Mouse (Mus musculus) heart, embryonic 16.5 days (tissue): ENCODE measurements at regions not wholly inside any gene's neighbourhood (a gene's known extent, or its start where the extent isn't known, plus 50 kb on each side); places are given as distances from the start of the nearest gene placed in this dataset.

Source experiments
- ATAC-seq: fragments of 200-750 bp; cut with Nextera tagmentation; replicated peaks from 2 replicates; pipeline ENCODE4 v1.8.0; 2017; ENCODE audit warnings: moderate number of reproducible peaks; ENCODE audit not compliant: insufficient read depth, low FRiP score; ENCODE audit errors: extremely low read depth
- H3K27ac ChIP-seq: fragments of 300-500 bp; sonication (generic); 2 replicates; pipeline ENCODE4 v1.5.1; 2014; ENCODE audit warnings: mild to moderate bottlenecking, low read length, control low read depth, moderate library complexity
- H3K27me3 ChIP-seq: fragments of 300-500 bp; sonication (generic); 2 replicates; pipeline ENCODE4 v1.6.1; 2014; ENCODE audit warnings: low read length, mixed read lengths; ENCODE audit not compliant: control insufficient read depth, insufficient read depth
- H3K36me3 ChIP-seq: fragments of 300-500 bp; sonication (generic); 2 replicates; pipeline ENCODE4 v1.6.1; 2014; ENCODE audit not compliant: control insufficient read depth, insufficient read depth
- H3K4me1 ChIP-seq: fragments of 300-500 bp; sonication (generic); 2 replicates; pipeline ENCODE4 v1.6.1; 2014; ENCODE audit warnings: low read length, mixed read lengths; ENCODE audit not compliant: control insufficient read depth, insufficient read depth
- H3K4me2 ChIP-seq: fragments of 300-500 bp; sonication (generic); 2 replicates; pipeline ENCODE4 v1.6.1; 2014; ENCODE audit warnings: low read depth, mild to moderate bottlenecking, control low read depth, low read length
- H3K4me3 ChIP-seq: fragments of 300-500 bp; sonication (generic); 2 replicates; pipeline ENCODE4 v1.5.1; 2014; ENCODE audit warnings: mild to moderate bottlenecking, control low read depth, low read length
- H3K9ac ChIP-seq: fragments of 300-500 bp; sonication (generic); 2 replicates; pipeline ENCODE4 v1.6.1; 2014; ENCODE audit warnings: low read length, control low read depth
- H3K9me3 ChIP-seq: fragments of 300-500 bp; sonication (generic); replicated peaks from 2 replicates; pipeline ENCODE4 v1.6.1; 2016; ENCODE audit warnings: low read length; ENCODE audit not compliant: control insufficient read depth
- WGBS: fragments of 180-500 bp; shearing (Covaris S2); extraction: QIAGEN DNeasy Blood & Tissue Kit; methylation state at CpG from one replicate; pipeline ENCODE4 v1.1.7; 2014; 5-methylcytosine and 5-hydroxymethylcytosine counted together

GRCm38 (mm10) chrX:166694219-166694618 is 108.7 kb upstream of the Egfl6 start:
- no peak for ATAC-seq
- no peaks in the 10 kb centered on the region for H3K36me3 ChIP-seq
- H3K4me3 ChIP-seq = no peak overlapping the region
- 63% methylated on average over 3 of the region's 3 CpGs for WGBS
- H3K27me3 ChIP-seq = no peaks in the 10 kb centered on the region
- H3K4me2 ChIP-seq = no peak overlapping the region
- H3K9me3 ChIP-seq = no peaks in the 10 kb centered on the region
- H3K27ac ChIP-seq = no peak overlapping the region
- no peaks in the 10 kb centered on the region for H3K4me1 ChIP-seq
- no peak overlapping the region for H3K9ac ChIP-seq

- no peak for ATAC-seq
- H3K4me3 ChIP-seq = no peak overlapping the region
- no peaks in the 10 kb centered on the region for H3K36me3 ChIP-seq
- H3K9ac ChIP-seq = no peak overlapping the region
- no peaks in the 10 kb centered on the region for H3K4me1 ChIP-seq
- no peak overlapping the region for H3K4me2 ChIP-seq
- H3K27me3 ChIP-seq = no peaks in the 10 kb centered on the region; the same call in 1 of the 2 replicates
- WGBS = 69% methylated on average over 3 of the region's 3 CpGs
- no peaks in the 10 kb centered on the region for H3K9me3 ChIP-seq
- H3K27ac ChIP-seq = no peak overlapping the region
Measured at GRCm38 (mm10) chrX:166688779-166689178, 103.3 kb upstream of the Egfl6 start.

GRCm38 (mm10) chrX:166673404-166673803 is 87.9 kb upstream of the Egfl6 start:
- H3K36me3 ChIP-seq = no peaks in the 10 kb centered on the region
- H3K27ac ChIP-seq = no peak overlapping the region
- no peak for ATAC-seq
- no peak overlapping the region for H3K9ac ChIP-seq
- no peaks in the 10 kb centered on the region for H3K27me3 ChIP-seq
- no peaks in the 10 kb centered on the region for H3K4me1 ChIP-seq
- H3K4me2 ChIP-seq = no peak overlapping the region
- WGBS = 57% methylated on average over 3 of the region's 3 CpGs
- H3K9me3 ChIP-seq = no peaks in the 10 kb centered on the region; the same call in 1 of the 2 replicates
- H3K4me3 ChIP-seq = no peak overlapping the region

GRCm38 (mm10) chrX:166672617-166673016 is 87.1 kb upstream of the Egfl6 start:
- Histone ChIP-seq H3K4me2 (no peak overlapping the region), H3K36me3 (no peaks in the 10 kb centered on the region), H3K9ac (no peak overlapping the region), H3K9me3 (no peaks in the 10 kb centered on the region; the same call in 1 of the 2 replicates), H3K27ac (no peak overlapping the region), H3K4me1 (no peaks in the 10 kb centered on the region), H3K4me3 (no peak overlapping the region), H3K27me3 (no peaks in the 10 kb centered on the region)
- 68% methylated on average over 1 of the region's 1 CpGs for WGBS
- ATAC-seq = no peak

GRCm38 (mm10) chrX:166671853-166672252 is 86.3 kb upstream of the Egfl6 start:
- WGBS = 91% methylated on average over 4 of the region's 4 CpGs

GRCm38 (mm10) chrX:166666304-166666703 is 80.8 kb upstream of the Egfl6 start:
- Histone ChIP-seq H3K4me3 (no peak overlapping the region), H3K36me3 (no peaks in the 10 kb centered on the region), H3K4me2 (no peak overlapping the region), H3K9me3 (no peaks in the 10 kb centered on the region), H3K4me1 (peaks cover 4% of the 10 kb centered on the region; the same call in 1 of the 2 replicates), H3K27ac (no peak overlapping the region), H3K27me3 (no peaks in the 10 kb centered on the region), H3K9ac (no peak overlapping the region)
- no peak for ATAC-seq
- WGBS = 72% methylated on average over 2 of the region's 2 CpGs

More at GRCm38 (mm10) chrX:166671853-166672252, 86.3 kb upstream of the Egfl6 start:
- no peaks in the 10 kb centered on the region; the same call in 1 of the 2 replicates for H3K9me3 ChIP-seq
- no peak overlapping the region for H3K9ac ChIP-seq
- H3K27me3 ChIP-seq = no peaks in the 10 kb centered on the region
- ATAC-seq = no peak
- no peak overlapping the region for H3K4me2 ChIP-seq
- no peak overlapping the region for H3K27ac ChIP-seq
- no peaks in the 10 kb centered on the region for H3K36me3 ChIP-seq
- no peaks in the 10 kb centered on the region for H3K4me1 ChIP-seq
- no peak overlapping the region for H3K4me3 ChIP-seq

GRCm38 (mm10) chrX:166661808-166662207 is 76.3 kb upstream of the Egfl6 start:
- WGBS = 36% methylated on average over 6 of the region's 6 CpGs
- Histone ChIP-seq H3K4me2 (no peak overlapping the region), H3K9ac (no peak overlapping the region), H3K9me3 (no peaks in the 10 kb centered on the region), H3K4me1 (peaks cover 4% of the 10 kb centered on the region; the same call in 1 of the 2 replicates), H3K36me3 (no peaks in the 10 kb centered on the region), H3K4me3 (no peak overlapping the region), H3K27ac (peak overlapping the region; percentile 78), H3K27me3 (no peaks in the 10 kb centered on the region)
- ATAC-seq = peak; percentile 37

- Histone ChIP-seq H3K9me3 (no peaks in the 10 kb centered on the region), H3K27ac (peak overlapping the region; percentile 78), H3K36me3 (no peaks in the 10 kb centered on the region), H3K4me1 (peaks cover 4% of the 10 kb centered on the region; the same call in 1 of the 2 replicates), H3K4me3 (peak overlapping the region; percentile 33), H3K4me2 (peak overlapping the region; percentile 56), H3K9ac (peak overlapping the region; percentile 64), H3K27me3 (no peaks in the 10 kb centered on the region)
- ATAC-seq = peak; percentile 74
- 13% methylated on average over 16 of the region's 16 CpGs for WGBS
Measured at GRCm38 (mm10) chrX:166661043-166661718, 75.7 kb upstream of the Egfl6 start.

GRCm38 (mm10) chrX:166660715-166661042 is 75.2 kb upstream of the Egfl6 start:
- Histone ChIP-seq H3K4me2 (peak overlapping the region; percentile 56; the same call in 1 of the 2 replicates), H3K27me3 (no peaks in the 10 kb centered on the region), H3K36me3 (no peaks in the 10 kb centered on the region), H3K4me3 (no peak overlapping the region; the same call in 1 of the 2 replicates), H3K4me1 (peaks cover 4% of the 10 kb centered on the region; the same call in 1 of the 2 replicates), H3K9me3 (no peaks in the 10 kb centered on the region), H3K9ac (no peak overlapping the region), H3K27ac (no peak overlapping the region)
- no peak; the same call in 1 of the 2 replicates for ATAC-seq
- 22% methylated on average over 6 of the region's 6 CpGs for WGBS
